20 mouse cellular contexts compared by ENCODE assay signal in genomic region chr7:87150991-87151390, GRCm38 (mm10).
"Had no signal": no experiment of that assay in that cellular context is flagged by ENCODE, and none has a peak within 500 bp of the region (broad histone marks: within the 10 kb centered on the region; RNA-seq: fewer than 3 reads in every experiment).

No protein-coding gene starts in this region.

- H3K4me3 ChIP-seq: layer of hippocampus, adult 2 months; limb, embryonic 10.5 days; limb, embryonic 13.5 days; liver, embryonic 12.5 days; liver, embryonic 15.5 days; lung, embryonic 15.5 days; midbrain, embryonic 12.5 days; midbrain, embryonic 15.5 days; neural tube, embryonic 12.5 days; neural tube, embryonic 15.5 days had no signal

- H3K4me2 ChIP-seq: limb, embryonic 13.5 days; liver, embryonic 12.5 days; liver, embryonic 15.5 days; lung, embryonic 15.5 days; midbrain, embryonic 12.5 days; midbrain, embryonic 15.5 days; neural tube, embryonic 12.5 days; neural tube, embryonic 15.5 days had no signal

- H3K27me3 ChIP-seq: limb, embryonic 13.5 days; liver, embryonic 12.5 days; liver, embryonic 15.5 days; lung, embryonic 15.5 days; midbrain, embryonic 12.5 days; midbrain, embryonic 15.5 days; neural tube, embryonic 12.5 days; neural tube, embryonic 15.5 days had no signal

- H3K36me3 ChIP-seq: limb, embryonic 10.5 days; limb, embryonic 13.5 days; liver, embryonic 12.5 days; liver, embryonic 15.5 days; lung, embryonic 15.5 days; midbrain, embryonic 12.5 days; midbrain, embryonic 15.5 days; neural tube, embryonic 12.5 days; neural tube, embryonic 15.5 days had no signal

- H3K4me1 ChIP-seq: limb, embryonic 10.5 days; limb, embryonic 13.5 days; liver, embryonic 12.5 days; liver, embryonic 15.5 days; lung, embryonic 15.5 days; midbrain, embryonic 12.5 days; midbrain, embryonic 15.5 days; neural tube, embryonic 12.5 days; neural tube, embryonic 15.5 days had no signal

- H3K9me3 ChIP-seq: limb, embryonic 10.5 days; limb, embryonic 13.5 days; liver, embryonic 12.5 days; liver, embryonic 15.5 days; lung, embryonic 15.5 days; midbrain, embryonic 12.5 days; midbrain, embryonic 15.5 days; neural tube, embryonic 12.5 days; neural tube, embryonic 15.5 days had no signal

- DNase-seq: layer of hippocampus, adult 9-11 months; liver; lung, adult 18-20 months; lung, postnatal 14 days; thymus, adult 18-20 months; thymus, postnatal 36 days had no signal

- H3K27ac ChIP-seq: hindbrain, postnatal 0 days; layer of hippocampus, adult 2 months; limb, embryonic 10.5 days; limb, embryonic 13.5 days; liver, embryonic 12.5 days; liver, embryonic 15.5 days; lung, embryonic 15.5 days; macrophage; midbrain, embryonic 12.5 days; midbrain, embryonic 15.5 days; neural tube, embryonic 12.5 days; neural tube, embryonic 15.5 days had no signal

- H3K9ac ChIP-seq: limb, embryonic 13.5 days; liver, embryonic 12.5 days; liver, embryonic 15.5 days; lung, embryonic 15.5 days; midbrain, embryonic 12.5 days; midbrain, embryonic 15.5 days; neural tube, embryonic 12.5 days; neural tube, embryonic 15.5 days had no signal

- ATAC-seq: hindbrain, postnatal 0 days; inflammation-experienced regulatory T-cells, adult 6 months; intestine, embryonic 16.5 days; liver, embryonic 12.5 days; midbrain, embryonic 15.5 days had no signal
